Mouse (Mus musculus): Measurements from ENCODE around the gene Osbp.

The Osbp gene

DNA sequence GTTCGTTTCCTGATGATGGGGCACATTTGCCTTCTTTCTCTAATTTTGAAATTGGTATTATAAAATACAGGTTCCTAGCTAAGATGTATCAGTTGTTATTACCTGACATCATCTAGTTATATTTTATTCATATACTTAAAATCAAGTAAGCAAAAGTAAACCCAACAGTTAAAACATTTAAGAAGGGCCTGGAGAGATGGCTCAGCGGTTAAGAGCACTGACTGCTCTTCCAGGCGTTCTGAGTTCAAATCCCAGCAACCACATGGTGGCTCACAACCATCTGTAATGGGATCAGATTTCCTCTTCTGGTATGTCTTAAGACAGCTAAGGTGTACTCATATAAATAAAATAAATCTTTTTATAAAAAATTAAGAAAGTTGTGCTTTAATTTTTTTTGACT is 22.1 kb downstream of the Osbp start:
- DNase-seq (ENCODE audit: low read depth, low spot score), result no peak

DNA sequence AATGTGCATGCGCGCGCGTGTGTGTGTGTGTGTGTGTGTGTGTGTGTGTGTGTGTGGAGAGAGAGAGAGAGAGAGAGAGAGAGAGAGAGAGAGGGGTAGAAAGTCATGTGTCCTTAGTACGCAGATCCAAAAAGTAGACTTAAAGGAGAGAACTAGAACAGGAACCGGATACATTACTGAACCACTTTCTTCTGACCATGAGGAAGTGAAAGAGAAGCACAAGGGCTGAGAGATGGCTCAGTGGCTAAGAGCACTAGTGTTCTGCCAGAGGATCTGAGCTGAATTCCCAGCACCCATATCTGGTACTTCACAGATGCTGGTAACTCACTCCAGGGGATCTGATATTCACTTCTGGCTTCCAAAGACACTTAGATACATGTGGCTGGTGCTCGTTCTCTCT is 23.6 kb downstream of the Osbp start:
- DNase-seq (ENCODE audit: low read depth, low spot score), result no peak

DNA sequence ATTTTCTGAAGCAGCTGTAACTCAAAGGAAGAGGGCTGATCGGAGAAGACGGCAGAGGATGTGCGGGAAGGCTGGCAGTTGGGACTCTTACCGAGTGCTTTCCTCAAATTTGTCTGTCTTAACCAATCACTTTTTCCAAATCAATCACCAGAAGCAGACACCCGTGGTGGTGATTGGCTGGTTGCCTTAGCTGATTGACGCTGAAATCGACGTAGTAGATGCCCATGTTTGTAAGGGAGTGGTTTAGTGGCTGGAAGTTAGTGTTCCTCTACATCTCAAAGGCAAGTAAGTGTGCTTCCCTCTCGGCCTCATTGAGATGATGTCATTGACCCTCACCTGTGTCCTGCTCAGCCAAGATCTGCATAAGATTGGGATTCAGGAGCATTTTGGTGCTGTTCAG is 26.3 kb downstream of the Osbp start:
- no peak for DNase-seq (ENCODE audit: low read depth, low spot score)

DNA sequence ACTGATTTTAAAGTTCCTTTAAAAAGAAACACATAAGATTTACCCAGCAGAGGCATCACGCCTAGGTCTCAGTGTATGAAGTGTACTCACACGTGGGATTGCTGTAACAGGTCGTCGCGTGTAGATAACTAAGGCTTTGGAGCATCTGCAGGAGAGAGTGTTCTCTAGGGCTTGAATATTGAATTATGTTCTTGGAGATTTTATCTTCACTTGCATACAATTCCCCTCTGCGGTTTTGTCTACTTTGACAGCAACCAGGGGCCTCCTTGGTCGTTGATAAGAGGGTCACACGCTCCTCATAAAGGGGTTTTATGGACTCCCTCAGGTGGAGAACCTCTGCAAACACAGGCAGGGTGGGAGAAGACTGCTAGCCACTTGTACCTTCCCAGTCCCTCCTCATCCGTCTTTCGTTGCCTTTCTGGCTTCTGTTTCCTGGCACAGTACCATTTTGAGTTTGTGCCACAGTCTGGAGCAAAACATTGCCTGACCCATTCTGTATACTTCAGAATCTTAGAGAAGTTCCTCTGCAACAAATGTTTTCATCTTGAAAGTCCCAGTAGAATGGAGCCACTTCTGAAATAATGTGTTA is 26.8 kb downstream of the Osbp start:
- DNase-seq (ENCODE audit: low read depth, low spot score), result no peak

DNA sequence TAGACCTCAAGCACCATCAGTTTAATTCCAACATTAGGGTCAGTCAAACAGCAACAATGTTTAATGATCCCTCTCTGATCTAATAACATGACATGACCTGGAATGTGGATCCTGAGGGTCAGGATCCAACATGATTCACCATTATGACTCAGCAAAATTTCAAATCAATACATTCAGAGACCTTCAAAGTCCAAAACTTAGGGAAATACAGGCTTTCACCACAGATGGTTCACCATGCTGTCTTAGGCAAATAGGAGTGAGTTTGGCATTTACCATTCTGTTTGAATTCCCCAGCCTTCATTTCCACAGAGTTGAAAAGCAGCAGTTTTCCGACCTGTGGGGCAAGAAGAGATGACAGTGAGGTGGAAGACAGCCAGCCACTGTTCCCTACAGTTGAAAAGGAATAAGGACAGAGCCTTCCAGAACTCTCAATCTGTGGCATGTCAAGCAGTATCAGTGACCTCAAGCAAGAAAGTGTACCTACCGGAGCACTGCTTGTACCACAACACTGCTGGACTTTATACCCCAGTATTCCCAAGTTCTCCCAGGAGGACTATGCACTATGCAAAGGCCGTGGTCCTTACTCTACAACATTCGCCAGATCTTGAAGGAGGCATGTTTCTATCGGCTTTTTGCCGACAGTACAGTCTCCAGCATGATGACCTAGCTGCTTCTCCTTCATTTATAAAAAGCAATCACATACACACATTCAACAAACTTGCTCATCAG is 29.1 kb downstream of the Osbp start:
- no peak for DNase-seq (ENCODE audit: low read depth, low spot score)

DNA sequence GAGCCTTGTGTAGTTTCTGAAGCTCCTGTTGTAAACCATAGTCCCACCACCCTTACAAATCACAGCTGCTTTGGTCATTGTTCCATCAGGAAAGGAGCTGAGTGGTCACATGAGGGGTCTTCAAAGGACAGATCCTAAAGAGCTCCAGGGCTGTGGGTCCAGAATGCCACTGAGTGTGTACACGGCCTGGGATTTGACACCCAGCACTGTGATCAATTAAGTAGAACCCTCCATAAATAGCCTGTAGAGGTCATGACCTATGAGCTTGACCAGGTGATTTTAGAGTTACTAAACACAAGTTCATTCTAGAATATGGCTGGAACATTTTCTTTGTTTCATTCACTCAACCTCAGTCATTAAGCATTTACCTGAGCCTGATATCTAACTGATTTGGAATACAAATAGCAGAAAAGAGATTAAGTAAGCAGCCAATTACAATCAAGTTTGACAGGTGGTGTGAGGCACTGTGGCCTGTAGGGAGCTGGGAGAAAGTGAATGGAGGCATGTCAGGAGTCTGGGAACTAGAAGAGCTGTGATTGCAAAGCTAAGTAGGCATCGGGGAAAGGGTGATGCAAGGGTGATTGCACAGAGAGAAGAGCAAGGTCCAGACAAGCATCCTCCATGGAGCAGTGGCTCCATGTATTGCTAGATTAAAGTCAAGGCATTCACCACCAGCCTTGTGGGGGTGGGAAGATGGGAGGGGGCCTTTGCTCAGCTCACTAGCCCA is 30.1 kb downstream of the Osbp start:
- no peak for DNase-seq (ENCODE audit: low read depth, low spot score)

DNA sequence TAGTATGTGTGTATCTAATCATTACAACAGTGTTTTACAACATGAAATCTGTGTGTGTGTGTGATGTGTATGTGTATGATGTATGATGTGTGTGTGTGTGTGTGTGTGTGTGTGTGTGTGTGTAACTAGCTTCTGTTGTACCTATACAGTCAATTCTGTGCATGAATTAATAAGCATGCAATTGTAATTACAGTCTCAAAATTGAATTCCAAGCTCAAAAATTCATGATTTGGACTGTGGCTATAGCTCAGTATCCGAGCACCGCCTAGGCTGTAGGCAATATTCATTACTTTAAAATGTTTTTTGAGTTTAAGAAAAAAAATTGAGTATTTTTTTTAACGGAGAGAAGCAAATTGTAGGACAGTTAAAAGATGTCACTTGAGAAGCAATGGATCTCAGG is 35.9 kb downstream of the Osbp start:
- no peak for DNase-seq (ENCODE audit: low read depth, low spot score)

DNA sequence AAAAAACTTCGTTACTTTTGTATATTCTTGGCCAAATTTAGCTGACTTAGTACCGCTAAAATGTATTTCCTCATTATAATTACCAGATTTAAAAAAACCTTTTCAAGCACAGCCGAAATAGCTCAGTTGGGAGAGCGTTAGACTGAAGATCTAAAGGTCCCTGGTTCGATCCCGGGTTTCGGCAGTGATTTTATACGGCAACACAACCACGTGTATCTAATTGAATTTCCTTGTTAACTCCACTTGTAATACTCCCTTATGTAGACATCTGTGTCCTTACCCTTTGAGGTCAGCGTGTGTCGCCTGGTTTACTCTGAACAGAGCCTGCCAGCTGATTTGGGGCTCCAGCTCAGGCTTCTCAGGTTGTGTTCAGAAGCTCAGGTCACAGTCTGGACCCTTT is 36.4 kb downstream of the Osbp start:
- DNase-seq (ENCODE audit: low read depth, low spot score), result peak; percentile 69

DNA sequence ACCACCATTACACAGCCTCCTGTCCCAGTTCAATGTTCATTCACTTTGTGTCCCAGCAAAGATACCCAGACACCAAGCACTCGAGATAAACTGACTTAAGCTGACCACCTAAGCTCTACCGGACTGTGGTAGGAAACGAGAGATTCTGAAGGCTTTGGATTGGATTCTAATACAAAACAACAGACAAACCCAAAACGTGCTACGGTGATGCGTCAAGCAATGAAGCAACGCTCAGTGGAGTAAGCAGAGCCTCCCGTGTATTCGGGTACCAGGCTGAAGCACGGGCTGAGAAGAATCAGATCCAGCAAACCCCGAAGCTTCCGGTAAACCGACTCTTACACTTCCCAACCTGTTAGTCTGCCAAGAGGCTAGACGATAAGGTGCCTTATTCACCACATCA is 37.0 kb downstream of the Osbp start:
- no peak for DNase-seq (ENCODE audit: low read depth, low spot score)

DNA sequence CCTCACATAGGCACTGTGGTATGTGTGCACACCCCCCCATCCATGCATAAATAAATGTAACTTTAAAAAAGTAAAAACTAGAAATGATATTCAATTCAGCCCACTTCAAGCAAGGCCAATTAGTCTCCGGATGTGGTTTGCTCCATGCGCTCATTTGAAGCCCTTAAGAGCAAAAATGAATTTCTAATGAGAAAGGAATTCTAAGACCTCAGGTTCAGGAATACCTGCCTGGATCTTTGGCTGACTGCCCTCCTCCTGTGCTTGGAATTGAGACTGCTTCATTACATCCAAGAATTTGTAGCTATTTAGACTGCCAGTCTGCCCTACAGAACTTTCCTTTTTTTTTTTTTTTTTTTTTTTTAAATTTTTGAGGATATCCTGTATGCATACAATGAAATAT is 37.8 kb downstream of the Osbp start:
- DNase-seq (ENCODE audit: low read depth, low spot score), result no peak

DNA sequence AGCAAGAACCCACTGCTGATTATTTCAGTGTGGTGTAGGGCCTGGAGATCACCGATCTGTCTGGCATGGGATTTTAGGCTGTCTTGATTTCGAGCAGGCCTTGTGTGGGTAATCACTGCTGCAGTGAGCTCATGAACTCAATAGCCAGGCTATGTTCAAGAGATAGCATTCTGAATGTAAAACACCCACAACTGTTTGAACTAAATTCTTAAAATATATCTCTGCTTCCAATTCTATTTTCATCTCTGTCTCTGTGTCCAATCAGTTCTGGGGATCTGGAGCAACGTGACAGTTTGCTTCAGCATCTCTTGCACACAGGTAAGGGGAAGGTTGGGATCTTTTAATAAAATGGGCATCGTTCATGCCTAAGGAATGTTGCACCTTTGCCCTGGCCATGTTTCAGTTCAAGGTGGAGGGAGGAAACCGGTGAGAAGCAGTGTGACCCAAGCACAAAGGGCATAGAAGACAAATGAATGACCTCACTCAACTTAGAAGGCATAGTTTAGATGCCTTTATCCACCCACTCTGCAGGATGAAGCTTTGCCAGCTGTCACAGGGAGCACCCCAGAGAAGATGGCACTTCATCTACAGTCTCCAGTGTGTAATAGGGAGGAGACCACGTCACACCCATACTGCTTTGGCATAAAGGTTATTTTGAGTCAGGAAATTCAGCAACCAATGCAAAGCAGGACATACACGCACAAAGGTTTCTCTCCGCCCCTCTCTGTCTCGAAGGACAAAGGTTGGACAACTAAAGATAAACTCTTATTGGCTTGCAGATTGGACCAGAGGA is 38.7 kb downstream of the Osbp start:
- no peak for DNase-seq (ENCODE audit: low read depth, low spot score)

DNA sequence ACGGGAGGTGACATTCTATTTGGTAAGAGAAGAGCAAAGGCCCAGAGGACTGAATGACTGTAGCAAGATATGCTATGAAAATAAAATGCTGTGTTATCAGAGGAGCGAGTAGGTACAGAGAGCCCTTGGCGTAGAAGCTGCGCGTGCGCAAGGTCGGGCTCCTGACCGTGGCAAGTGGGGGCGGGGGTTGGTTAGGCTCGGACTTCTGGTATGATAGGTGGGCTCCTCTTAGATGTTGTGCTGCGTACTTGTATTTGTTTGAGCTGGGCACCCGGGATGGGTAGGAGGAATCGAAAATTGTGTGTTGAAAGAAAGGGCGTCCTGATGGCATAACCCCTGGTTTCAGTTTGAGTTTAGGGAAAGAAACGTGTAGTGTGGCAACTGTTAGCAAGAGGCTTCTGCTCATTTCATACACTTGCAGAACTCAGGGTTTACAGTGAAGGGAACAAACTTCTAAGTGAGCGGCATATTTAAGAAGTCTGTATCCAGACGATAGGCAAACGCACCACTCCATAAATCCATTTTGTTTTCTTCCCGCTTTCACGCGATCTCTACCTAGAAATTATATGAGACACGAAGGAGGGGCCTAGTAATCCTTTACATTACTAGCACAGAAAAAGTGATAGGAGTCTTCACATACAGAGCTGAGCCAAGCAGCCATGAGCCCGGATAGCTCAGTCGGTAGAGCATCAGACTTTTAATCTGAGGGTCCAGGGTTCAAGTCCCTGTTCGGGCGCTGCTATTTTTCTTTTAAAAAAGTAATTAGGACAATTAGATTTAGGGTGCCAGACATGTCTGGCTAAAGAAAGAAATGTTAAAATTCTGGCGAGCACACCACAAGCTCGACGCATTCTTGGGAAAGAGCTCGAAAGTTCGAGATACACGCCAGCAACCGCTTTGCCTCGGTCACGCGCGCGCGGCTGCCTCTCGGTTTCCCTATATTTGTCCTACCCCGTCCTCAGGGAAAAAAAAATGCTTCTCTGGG is 39.9 kb downstream of the Osbp start:
- DNase-seq (ENCODE audit: low read depth, low spot score), result peak; percentile 89

DNA sequence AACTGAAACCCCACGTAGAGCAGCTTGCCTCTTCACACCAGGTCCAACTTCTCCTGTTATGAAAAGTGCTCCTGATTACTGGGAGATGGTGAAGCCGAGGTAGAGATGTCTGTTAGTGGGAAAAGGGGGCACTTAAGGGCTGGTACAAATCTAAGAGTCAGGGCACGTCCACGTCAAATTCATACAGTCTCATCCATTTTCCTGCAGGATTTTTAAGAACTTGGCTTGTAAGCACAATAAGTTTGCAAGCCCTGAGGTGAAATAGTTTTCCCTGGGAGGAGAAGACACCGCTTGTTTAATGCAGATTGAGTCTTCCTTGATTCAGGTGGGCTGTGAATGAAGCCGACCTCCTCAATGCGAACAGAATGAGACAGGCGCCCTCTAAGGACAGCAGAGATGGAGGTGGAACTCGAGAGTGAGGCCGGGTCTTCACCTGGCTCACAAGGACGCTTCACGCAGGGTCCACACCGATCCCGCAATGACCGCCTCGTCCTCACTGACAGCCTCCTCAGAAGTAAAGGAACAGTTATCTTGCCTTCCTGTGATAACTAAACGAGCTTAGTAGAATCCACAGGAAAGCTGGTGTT is 40.7 kb downstream of the Osbp start:
- no peak for DNase-seq (ENCODE audit: low read depth, low spot score)

DNA sequence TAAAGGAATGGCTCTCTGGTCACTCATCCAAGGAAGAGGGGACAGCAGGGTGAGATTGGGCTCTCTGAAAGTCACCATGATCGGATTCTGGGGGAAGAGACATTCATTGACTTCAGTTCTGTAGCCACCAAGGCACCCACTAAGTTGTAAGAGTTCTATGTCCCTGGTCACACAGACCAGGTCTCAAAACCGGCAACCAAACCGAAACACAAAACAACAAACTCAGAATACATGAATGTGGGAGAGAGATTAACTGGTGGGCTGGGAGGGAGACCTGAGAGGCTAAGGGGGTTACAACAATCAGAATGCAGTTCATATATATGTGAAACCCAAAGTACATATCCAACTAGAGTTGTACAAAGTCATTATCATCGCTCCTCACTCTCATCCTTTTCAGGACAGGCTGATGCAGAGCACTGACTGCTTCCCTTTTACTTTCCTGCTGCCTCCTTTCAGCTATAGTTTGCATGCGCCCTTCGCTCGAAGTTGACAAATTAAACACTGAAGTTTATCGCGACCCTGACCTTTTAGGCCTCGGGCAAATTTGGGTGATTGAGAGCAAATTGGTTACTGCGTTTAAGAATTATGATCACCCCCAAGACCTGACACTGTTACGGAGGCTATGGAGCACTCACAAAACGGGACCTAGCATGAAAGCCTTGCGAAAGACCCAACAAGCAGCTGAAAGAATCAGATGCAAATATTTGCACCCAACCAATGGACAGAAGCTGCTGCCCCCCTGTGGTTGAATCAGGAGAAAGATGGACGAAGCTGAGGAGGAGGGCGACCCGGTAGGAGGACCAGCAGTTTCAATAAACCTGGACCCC is 41.6 kb downstream of the Osbp start:
- no peak for DNase-seq (ENCODE audit: low read depth, low spot score)

DNA sequence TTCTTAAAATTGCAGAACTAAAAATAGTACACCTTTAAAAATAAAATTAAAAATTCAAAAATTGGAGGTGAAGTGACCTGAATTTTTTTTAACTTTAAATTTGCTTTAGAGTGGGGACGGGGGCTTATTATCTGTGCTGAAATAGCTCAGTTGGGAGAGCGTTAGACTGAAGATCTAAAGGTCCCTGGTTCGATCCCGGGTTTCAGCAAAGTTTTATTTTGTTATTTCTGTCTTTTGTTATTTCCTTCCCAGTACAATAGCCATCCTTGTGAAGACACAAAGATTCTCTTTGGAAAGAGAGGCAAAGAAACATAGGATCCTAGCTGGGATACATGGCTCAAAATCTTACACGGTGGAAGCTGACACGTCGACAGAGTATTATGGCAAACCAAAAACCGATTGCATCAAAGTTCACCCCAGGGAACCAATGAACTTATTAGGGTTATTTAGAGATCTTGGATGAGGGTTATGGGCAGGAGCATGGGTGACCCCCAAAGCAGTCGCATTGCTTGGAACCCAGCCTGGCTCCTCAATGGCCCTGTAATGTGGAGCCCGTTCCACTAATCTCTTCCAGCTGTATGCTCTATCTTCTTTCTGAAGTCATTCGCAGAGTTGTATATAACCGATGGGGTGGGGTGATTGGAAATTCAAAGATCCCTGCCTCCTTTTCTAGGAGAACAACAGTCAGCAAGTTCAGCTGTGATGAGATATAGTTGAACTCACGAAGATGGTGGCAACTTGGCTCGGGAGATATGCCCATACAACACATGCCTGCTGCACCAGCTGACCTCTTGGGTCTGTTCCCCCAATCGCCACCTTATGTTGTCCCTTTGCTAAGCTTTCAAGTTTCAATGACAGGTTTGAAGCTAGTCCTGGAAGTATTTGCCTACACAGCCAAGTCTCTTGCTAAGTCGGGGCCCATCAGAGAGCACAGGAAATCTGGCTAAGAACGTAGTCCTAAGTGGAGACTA is 43.0 kb downstream of the Osbp start:
- DNase-seq (ENCODE audit: low read depth, low spot score), result no peak

DNA sequence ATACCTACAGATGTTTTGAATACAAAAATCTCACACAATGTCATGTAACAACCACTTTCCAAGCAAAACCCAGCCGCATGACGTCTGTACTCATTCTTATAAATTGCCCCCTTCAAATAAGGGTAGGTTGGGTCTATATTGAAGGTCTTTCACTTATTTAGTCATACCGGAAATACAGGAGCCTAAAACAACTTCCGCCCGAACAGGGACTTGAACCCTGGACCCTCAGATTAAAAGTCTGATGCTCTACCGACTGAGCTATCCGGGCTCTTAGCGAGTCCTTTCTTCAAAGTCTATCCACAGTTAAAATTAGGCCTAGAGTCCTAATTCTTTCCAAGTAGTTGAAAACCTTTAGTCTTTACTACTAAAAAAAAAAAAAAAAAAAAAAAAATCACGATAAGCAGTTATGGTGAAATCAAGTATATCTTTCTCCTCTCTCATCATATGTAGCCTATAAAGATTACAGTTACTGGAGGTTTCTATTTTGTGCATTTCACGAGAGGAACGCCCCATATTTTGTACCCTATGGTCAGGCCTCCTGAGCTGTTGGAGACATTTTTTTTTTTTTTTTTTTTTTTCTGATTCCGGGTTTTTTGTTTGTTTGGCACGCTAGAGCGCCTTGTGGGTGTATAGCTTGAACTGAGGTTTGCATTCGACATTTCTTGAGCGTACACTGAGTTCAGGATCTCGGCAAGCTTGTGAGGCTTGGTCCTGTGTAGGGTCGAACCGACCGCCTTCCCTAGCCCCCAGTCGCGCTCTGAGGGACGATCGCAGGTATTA is 44.0 kb downstream of the Osbp start:
- DNase-seq (ENCODE audit: low read depth, low spot score), result peak; percentile 86

DNA sequence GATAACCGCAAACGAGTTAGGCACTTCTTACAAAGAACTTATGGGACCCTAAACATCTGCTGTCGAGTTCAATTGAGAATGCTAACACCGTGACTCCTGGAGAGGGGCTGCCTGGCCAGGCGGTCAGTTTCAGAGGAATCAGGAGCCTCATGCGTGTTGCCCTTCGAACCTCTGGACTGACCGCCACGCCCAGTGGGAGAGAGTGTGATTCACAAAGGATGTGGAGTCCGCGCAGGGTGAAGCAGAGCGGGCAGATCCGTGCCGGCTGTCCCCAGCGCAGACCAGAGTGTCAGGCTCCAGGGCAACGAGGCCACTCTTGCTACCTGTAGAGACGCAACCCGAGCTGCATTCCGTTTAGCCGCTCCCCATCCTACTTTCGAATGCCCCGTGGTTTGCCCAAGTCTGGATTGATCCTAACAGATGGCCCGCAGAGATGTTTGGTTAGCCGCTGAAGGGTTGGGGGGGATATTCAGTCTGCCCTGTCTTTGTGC is 44.6 kb downstream of the Osbp start:
- DNase-seq (ENCODE audit: low read depth, low spot score), result peak; percentile 44
